Comparison of ENCODE assay signal across 9 mouse cellular contexts in the genomic region with DNA sequence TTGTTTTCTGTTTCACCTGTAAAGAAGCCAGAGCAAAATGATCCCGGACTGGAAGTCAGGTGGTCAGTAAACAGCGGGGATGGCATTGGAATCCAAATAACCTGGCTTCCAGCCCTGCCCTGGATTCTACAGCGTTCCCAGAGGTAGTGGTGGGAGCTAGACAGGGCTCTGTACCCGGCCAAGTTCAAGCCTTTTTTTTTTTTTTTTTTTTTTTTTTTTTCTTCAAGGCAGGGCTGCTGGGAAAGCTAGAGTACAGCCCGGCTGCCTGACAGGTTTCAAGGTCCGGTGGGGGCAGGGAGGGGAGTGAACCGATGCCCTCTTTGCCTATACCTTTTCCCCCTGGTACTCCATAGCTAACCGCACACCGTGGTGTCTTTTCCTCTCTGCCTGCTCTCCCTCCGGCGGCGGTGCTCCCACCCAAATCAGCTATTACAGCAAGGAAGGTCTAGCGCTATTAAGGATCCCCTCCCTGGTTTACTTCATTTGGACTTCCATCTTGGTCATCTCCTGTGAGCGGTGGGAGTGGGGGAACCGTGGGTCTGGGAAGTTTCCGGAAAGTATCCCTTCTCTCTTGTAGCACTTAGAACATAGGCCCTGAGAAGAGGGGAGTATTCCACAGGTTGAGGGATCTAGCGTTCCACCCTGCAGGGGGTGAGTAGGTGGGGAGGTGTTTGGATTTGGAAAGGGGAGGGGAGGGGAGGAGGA. TPM values are rescaled to one million over a fixed set of nuclear protein-coding genes. Genes with fewer than 3 reads are reported as not detected.
DNase-seq lines count a peak whose midpoint lies in the region; ATAC-seq and TF ChIP-seq lines count a peak whose summit lies in the region.
"Had no signal": no experiment of that assay in that cellular context is flagged by ENCODE, and none has a peak within 500 bp of the region (broad histone marks: within the 10 kb centered on the region; RNA-seq: fewer than 3 reads in every experiment).

No protein-coding gene starts in this region.

- H3K4me3 ChIP-seq in ES-E14 (ENCODE audit: insufficient read depth in 1 of 2, low read depth in 1 of 2, low read length in 2 of 2, poor library complexity in 1 of 2, severe bottlenecking in 1 of 2) = peak overlapping the region; percentile 24 to 28; a peak in 2 of 4 replicates
- peak overlapping the region; percentile 16; the same call in 1 of the 2 replicates for H3K4me3 ChIP-seq in hindbrain, embryonic 11.5 days (ENCODE audit: low read depth, low read length)
- H3K4me3 ChIP-seq in limb, embryonic 14.5 days (replicated peaks; ENCODE audit: low read length) = peak overlapping the region; percentile 27
- H3K4me3 ChIP-seq in testis, adult 2 months (ENCODE audit: control insufficient read depth, low read depth, low read length) = peak overlapping the region; percentile 29

- TF ChIP-seq CTCF in testis, adult 2 months (IDR thresholded peaks at IDR 0.05; ENCODE audit: control insufficient read depth, insufficient read depth, insufficient replicate concordance, low read depth, low read length) = no peak

- DNase-seq in cerebellum, postnatal 25 days = peak; percentile 16 to 28
- DNase-seq in cerebellum, postnatal 4 days (ENCODE audit: low spot score in 2 of 2) = no peak
- DNase-seq in ES-E14 (ENCODE audit: low read depth, low spot score) = no peak
- no peak for DNase-seq in hindbrain, embryonic 11.5 days (ENCODE audit: low spot score)
- no peak for DNase-seq in limb, embryonic 14.5 days (ENCODE audit: low spot score)
- DNase-seq in gastrocnemius, postnatal 25 days = no peak
- no peak for DNase-seq in gastrocnemius, postnatal 4 days (ENCODE audit: low spot score in 2 of 2)

- WGBS in hindbrain, embryonic 11.5 days = 2% methylated on average over 17 of the region's 17 CpGs
- WGBS in limb, embryonic 14.5 days = 2% methylated on average over 17 of the region's 17 CpGs

- peak; percentile 53 for ATAC-seq in hindbrain, embryonic 11.5 days (ENCODE audit: low FRiP score)
- ATAC-seq in limb, embryonic 14.5 days (ENCODE audit: low FRiP score, low read depth) = no peak

- no peak overlapping the region for H3K9ac ChIP-seq in ES-E14 (ENCODE audit: insufficient read depth, low read depth, low read length, poor library complexity, severe bottlenecking)
- no peak overlapping the region for H3K9ac ChIP-seq in hindbrain, embryonic 11.5 days (ENCODE audit: low read depth, low read length)
- H3K9ac ChIP-seq in limb, embryonic 14.5 days (ENCODE audit: low read depth, low read length, severe bottlenecking) = no peak overlapping the region

- peaks cover 0 to 4% of the 10 kb centered on the region in 2 experiments; a peak in 2 of 4 replicates for H3K4me1 ChIP-seq in ES-E14 (ENCODE audit: control insufficient read depth in 2 of 2, insufficient read depth in 2 of 2, low read length in 2 of 2, poor library complexity in 1 of 2)
- H3K4me1 ChIP-seq in hindbrain, embryonic 11.5 days (replicated peaks; ENCODE audit: control insufficient read depth, insufficient read depth, low read length) = peaks cover 17% of the 10 kb centered on the region
- H3K4me1 ChIP-seq in limb, embryonic 14.5 days (ENCODE audit: control insufficient read depth, insufficient read depth, low read length) = peaks cover 12% of the 10 kb centered on the region; the same call in 1 of the 2 replicates
- H3K4me1 ChIP-seq in testis, adult 2 months (ENCODE audit: control insufficient read depth, insufficient read depth, low read length) = peaks cover 12% of the 10 kb centered on the region

- H3K27ac ChIP-seq in ES-E14 (ENCODE audit: insufficient read depth, low read depth, low read length, poor library complexity, severe bottlenecking) = no peak overlapping the region
- H3K27ac ChIP-seq in hindbrain, embryonic 11.5 days (ENCODE audit: low read depth, low read length) = peak overlapping the region; percentile 60
- H3K27ac ChIP-seq in limb, embryonic 14.5 days (replicated peaks; ENCODE audit: low read depth, low read length) = no peak overlapping the region
- H3K27ac ChIP-seq in testis, adult 2 months (ENCODE audit: control insufficient read depth, insufficient read depth, low read depth, low read length) = no peak overlapping the region; the same call in 1 of the 2 replicates

- H3K4me2 ChIP-seq in hindbrain, embryonic 11.5 days (replicated peaks; ENCODE audit: low read depth, low read length) = peak overlapping the region; percentile 41
- peak overlapping the region; percentile 57 for H3K4me2 ChIP-seq in limb, embryonic 14.5 days (replicated peaks; ENCODE audit: low read depth, low read length, severe bottlenecking)

- TF ChIP-seq POLR2A in limb, embryonic 14.5 days (IDR thresholded peaks at IDR 0.05; ENCODE audit: borderline replicate concordance, extremely low read depth, insufficient read depth, insufficient read length) = no peak
- no peak for TF ChIP-seq POLR2A in testis, adult 2 months (IDR thresholded peaks at IDR 0.05; ENCODE audit: control insufficient read depth, low read depth, low read length)

- 0 out of 2 replicates have a peak, but pooled peaks cover 2% of the 10 kb centered on the region for H3K27me3 ChIP-seq in hindbrain, embryonic 11.5 days (ENCODE audit: control insufficient read depth, insufficient read depth, low read length)
- no peaks in the 10 kb centered on the region for H3K27me3 ChIP-seq in limb, embryonic 14.5 days (ENCODE audit: control insufficient read depth, insufficient read depth, low read length)
- no peaks in the 10 kb centered on the region for H3K27me3 ChIP-seq in testis, adult 2 months (ENCODE audit: control insufficient read depth, insufficient read depth, low read length)
- H3K27me3 ChIP-seq: CH12.LX had no signal

- no peaks in the 10 kb centered on the region for H3K36me3 ChIP-seq in ES-E14 (ENCODE audit: control insufficient read depth, insufficient read depth, low read length, poor library complexity, severe bottlenecking)
- no peaks in the 10 kb centered on the region for H3K36me3 ChIP-seq in hindbrain, embryonic 11.5 days (ENCODE audit: control insufficient read depth, insufficient read depth, low read length)
- H3K36me3 ChIP-seq in limb, embryonic 14.5 days (ENCODE audit: control insufficient read depth, insufficient read depth, low read length) = no peaks in the 10 kb centered on the region
- H3K36me3 ChIP-seq in testis, adult 2 months (ENCODE audit: control insufficient read depth, insufficient read depth, low read length) = no peaks in the 10 kb centered on the region

- in situ Hi-C loops in ES-E14 (cut with MboI; ENCODE audit: low sequenced_read_pairs in 2 of 2, unreplicated experiment in 2 of 2) = loop anchor here in 1 of 2 experiments (25.0 kb wide), 1 partner anchor 752 kb away; no protein-coding TSS in a partner anchor

- no peaks in the 10 kb centered on the region for H3K9me3 ChIP-seq in ES-E14 (ENCODE audit: control insufficient read depth, insufficient read depth, low read depth, low read length)
- H3K9me3 ChIP-seq in hindbrain, embryonic 11.5 days (ENCODE audit: control insufficient read depth, low read length) = no peaks in the 10 kb centered on the region
- no peaks in the 10 kb centered on the region for H3K9me3 ChIP-seq in limb, embryonic 14.5 days (ENCODE audit: control insufficient read depth, low read length)

TF ChIP-seq in ES-E14, 5 proteins besides CTCF, POLR2A, EP300 and RAD21:
- TF ChIP-seq ZNF384 (IDR thresholded peaks at IDR 0.05; ENCODE audit: low read depth, low read length) = peak; percentile 81
- TF ChIP-seq HCFC1 (IDR thresholded peaks at IDR 0.05; ENCODE audit: borderline replicate concordance, insufficient read depth, low read length) = no peak
TF ChIP-seq in ES-E14: peak in this region for 1.

RNA-seq across cellular contexts. Expression of gene Sox9, which starts 28.6 kb away (rescaled TPM):
- 0.11 and 0.27 TPM in 2 replicates for total RNA-seq in ES-E14 (2012; rRNA removed)
- polyA plus RNA-seq in hindbrain, embryonic 11.5 days (2014; fragmentation: Nextera tagmentation; extraction: Ambion mirVana) = 127 and 137 TPM in 2 replicates
- polyA plus RNA-seq in limb, embryonic 14.5 days (2012; rRNA removed) = 70.2 and 110 TPM in 2 replicates
- 98.2 and 132 TPM in 2 replicates for polyA plus RNA-seq in limb, embryonic 14.5 days (2014; fragmentation: Nextera tagmentation; extraction: Ambion mirVana)
- 5.5 and 6.6 TPM in 2 replicates for polyA plus RNA-seq in testis, adult 2 months (2012; rRNA removed)
- total RNA-seq in gastrocnemius, postnatal 25 days (2021) = 1 to 10 TPM; 1.4 to 2.3 TPM
- total RNA-seq in gastrocnemius, postnatal 4 days (2021) = 1 to 10 TPM; 3.1 to 4.0 TPM
- total RNA-seq: CH12.LX had no signal

Comparison
In these comparisons a context has a peak if more than half of its experiments do, and no peak if none do; other contexts are left out.
1. DNase-seq: peak in cerebellum, postnatal 25 days (2 of 2); none in cerebellum, postnatal 4 days (0 of 2), ES-E14 (single experiment), hindbrain, embryonic 11.5 days (single experiment), limb, embryonic 14.5 days (single experiment), gastrocnemius, postnatal 25 days (single experiment) and gastrocnemius, postnatal 4 days (0 of 2).
2. Peak in every context shown above with its lines, with median percentiles within 50 percentile points of each other: H3K4me3 ChIP-seq.